Mouse (Mus musculus) G1E-ER4 (cell line): ENCODE data around the gene Itgb5. TPM values are rescaled to one million over a fixed set of nuclear protein-coding genes. Genes with fewer than 3 reads are reported as not detected.

Experiments used
- GATA1 ChIP-seq: IDR thresholded peaks from one replicate; pipeline ENCODE4 v1.8.0; 2012; ENCODE audit warnings: low read length, inconsistent platforms
- polyA plus RNA-seq: library from polyadenylated mRNA; stranded (reverse); fragments of >175 nt; gene quantifications from 2 replicates; pipeline ENCODE4 v1.2.3, GENCODE M21; 2012

Gene Itgb5
- polyA plus RNA-seq, 1 experiment, result 0.27 TPM

DNA sequence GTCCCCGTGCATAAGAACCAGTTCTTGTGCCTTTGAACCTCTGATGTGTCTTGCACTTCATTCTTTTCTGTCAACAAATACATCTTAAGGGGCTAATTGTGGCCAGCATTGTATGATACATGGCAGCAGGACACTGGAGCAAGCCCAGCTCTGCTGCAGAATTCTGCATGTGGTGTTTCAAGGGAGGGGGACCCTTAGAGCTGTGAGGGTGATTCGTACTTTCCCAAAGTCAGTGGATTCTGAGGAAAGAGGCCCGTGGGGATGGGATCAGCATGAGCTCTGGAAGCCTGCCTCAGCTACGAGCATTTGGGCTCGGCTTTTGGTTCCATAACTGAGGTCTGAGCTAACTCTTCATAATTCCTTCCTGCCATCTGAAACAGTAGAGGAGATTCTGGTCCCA is 75.1 kb downstream of the Itgb5 start:
- TF ChIP-seq GATA1, result no peak

DNA sequence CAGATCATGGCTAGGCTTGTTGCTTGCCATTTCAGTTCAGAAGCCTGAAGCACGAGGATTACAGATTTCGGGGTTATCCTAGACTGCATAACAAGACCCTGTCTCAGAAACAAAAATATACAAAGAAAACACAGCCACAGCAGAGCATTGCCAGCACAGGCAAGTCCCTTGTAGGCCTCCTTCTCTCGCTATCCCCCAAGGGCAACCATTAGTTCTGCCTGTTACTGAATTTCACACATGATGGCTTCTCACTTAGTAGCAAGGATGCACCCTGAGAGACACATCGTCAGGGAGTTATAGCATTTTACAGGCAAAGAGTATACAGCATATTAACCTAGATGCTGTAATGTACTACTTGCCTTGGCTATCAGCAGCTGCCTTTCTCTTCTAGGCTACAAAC is 78.8 kb downstream of the Itgb5 start:
- no peak for TF ChIP-seq GATA1

DNA sequence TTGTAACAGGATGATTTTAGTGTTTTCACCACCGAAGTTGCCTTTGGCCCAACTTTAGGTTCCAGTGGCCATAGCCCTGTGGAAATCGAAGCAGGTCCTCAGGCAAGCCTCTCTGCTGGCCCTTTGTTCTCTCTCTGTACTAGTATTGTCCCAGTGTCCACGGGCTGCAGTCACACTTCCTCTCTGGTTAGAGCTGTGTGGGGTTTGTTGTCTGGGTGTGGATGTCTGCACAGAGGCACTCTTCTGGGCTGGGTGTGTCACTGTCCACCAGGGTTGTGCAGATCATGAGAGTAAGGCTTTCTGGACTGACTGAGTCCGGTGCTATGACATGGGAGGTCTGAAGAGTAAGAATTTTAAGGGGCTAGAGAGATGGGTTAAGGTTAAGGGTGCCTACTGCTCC is 85.5 kb downstream of the Itgb5 start:
- no peak for TF ChIP-seq GATA1

DNA sequence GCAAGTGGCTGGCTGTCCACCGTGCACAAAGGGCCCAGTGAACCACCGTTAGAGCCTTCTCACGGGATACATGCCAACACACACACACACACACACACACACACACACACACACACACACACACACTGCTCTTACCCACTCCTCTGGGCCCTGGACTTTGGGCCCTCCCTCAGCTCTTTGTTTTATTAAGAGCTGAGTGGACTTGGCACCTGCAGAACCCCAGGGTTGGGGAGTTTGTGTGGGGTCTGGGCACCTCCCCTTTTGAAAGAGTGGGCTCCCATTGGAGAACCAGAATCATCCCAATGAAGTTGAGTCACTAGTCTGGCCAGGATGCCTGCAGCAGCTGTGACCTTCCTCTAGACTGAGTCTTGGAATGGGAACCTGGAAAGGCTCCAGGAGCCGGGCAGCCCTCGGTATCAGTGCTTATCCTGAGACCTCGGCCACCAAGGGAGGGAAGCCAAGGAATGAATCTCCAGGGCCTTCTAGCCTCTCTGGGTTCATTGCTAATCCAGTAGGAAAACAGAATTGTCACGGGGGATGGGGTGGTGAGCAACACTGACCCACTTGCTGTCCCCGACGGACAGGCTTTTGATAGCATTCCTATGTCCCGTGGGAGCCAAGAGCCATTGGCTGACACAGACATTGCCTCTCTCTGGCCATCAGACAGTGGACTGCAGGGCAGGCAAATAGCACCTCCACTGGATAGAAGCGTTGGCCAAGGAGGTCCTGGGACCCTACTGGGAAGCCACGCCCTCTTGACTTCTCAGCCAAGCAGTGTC is 87.2 kb downstream of the Itgb5 start:
- no peak for TF ChIP-seq GATA1

DNA sequence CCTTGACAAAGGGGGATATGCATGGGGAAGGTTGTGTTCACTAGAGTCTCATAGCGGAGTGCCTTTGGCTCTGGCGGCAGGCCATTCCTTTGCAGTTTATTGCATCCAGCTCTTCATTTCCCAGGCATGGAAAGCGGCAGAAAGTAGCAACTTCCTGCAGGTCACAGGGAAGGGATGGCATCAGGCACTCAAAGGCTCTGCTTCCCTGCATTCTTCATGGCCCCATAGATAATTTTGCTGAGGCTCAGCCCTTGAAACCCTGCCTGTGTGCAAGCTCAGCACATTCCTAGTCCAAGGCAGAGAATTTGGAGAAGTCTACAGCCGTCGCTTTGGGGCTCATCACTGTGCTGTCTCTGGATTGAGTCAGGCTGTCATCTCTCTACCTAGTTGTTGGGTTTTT is 87.9 kb downstream of the Itgb5 start:
- TF ChIP-seq GATA1, result no peak

DNA sequence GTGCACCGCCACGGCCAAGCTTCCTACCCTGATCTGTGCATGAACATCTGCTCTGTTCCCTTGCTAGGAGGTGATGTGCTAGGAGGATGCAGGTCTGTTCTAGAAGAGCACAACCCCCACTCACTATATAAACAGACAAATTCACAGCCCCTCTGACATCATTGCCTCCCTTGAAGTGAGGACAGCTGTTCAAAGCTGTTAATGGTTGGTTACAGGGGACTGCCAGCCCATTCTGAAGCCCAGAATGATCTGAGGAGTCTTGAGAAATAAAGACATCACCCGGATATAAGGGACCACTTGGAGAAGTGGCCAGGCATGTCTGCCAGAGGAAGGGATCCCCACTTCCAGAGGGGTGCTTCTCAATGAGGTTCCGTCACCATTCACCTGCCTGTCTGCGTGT is 88.5 kb downstream of the Itgb5 start:
- no peak for TF ChIP-seq GATA1

DNA sequence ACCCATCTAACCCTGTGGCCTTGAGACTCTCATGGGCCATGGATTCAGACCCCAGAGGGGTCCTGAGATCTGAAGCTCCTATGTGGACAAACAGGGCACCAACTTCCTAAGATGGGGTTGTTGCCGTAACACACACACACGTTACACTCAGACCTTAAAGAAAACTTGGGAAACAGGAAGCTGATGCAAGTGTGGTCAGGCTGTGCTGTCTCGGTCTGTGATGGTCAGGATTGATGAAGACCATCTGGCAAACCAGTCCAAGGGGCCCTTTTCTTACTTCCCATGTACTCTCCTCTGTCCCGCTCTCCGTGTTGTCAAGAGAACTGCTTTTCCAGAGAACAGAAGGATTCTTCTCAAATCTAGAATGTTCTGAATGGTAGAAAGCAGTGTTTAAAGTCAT is 92.0 kb downstream of the Itgb5 start:
- TF ChIP-seq GATA1, result no peak

DNA sequence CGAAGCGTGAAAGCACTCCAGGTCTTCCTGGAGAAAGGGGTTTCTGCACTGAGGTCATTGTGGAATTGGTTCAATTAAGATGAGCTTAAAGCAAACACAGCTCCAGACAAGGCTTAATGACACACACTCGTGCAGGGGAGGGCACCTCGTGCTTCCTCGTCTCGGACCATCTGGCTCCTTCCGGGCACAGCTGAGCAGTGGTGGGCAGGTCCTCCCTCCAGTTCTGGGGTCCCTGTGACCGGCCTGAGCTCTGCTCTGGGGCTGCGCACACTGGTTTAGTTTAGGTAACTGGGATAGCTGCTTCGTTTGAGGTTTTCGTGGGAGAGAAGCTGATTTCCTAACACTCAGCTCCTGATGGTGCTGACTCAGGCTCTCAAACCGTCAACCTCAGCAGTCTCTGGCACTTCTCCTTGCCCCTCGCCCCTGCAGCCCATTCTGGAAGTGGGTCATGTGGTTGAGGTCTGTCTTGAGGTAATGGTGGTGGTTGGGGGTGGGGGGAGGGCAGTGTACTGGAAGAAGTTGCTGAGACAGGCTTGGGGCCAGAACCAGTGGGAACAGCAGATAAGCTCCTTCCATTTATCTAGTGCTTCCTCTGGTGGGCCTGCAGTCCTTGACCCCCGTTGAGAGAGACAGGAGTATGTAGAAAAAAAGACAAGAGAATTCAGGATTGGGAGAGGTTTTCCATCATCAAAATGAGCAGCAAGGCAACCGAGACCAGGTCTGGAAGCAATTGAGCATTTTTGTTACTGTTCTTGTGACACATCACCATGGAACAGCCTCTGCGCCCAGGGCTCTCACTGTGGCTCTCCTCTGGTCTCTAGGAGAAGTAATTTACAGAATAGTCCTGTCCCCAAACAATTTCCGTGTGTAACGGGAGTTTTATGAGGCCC is 92.9 kb downstream of the Itgb5 start:
- no peak for TF ChIP-seq GATA1

DNA sequence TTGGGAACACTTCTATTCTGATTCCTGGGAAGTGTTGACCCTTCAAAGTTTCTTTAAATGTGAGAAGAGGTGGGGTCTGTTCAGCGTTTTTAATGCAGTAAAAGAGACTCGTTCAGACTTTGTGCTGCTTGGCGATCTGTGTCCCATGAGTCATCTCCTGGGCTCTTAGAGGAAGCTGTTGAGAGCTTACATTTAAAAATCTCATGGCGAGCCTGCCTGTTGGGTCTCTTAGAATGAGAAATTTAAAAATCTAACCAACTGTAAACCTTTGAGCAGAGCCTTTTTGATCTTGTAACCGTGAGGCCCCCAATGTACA is 93.5 kb downstream of the Itgb5 start:
- TF ChIP-seq GATA1, result no peak

DNA sequence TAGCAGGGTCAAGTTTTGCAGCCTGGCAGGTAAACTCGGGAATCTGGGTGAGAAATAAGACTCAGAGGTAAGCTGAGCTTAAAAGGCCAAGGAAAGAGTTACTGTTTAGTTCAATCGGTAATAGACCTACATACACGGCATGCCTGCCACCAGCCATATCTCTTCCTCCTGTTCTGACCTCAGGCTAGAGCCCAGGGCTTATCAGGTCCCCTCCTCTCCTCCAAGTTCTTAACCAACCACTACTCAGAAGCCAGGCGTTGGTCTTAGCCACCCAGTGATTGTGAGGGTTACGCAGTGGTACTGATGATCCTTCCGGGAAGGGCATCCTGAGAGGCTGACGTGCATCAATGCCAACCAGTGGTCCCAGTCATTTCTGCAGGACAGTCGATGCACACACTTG is 94.3 kb downstream of the Itgb5 start:
- no peak for TF ChIP-seq GATA1

DNA sequence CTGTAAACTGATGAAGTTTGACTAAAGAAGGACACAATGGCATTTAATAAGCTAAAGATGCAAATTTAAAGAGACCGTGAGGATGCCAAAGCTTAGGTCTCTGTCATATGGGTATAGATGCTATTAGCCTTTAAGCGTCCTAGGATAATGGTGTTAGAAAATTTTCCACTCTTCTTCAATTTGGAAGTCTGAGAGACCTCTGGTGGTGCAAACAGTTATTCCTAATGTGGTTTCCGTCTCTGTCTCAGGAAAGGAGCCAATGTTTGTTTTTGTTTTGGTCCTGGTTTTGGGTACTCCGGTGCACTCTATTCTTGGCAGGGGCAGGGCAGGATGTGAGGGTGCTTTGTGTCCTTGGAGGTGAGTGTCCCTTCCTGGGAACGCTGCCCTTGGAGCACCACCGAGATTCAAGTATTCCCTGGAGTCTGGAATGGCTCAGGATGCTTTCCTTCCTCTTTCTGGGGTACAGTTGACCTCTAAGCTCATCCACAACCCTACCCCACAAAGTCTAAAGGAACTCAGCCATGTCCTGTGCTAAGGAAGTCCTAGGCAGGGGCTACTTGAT is 97.9 kb downstream of the Itgb5 start:
- no peak for TF ChIP-seq GATA1

DNA sequence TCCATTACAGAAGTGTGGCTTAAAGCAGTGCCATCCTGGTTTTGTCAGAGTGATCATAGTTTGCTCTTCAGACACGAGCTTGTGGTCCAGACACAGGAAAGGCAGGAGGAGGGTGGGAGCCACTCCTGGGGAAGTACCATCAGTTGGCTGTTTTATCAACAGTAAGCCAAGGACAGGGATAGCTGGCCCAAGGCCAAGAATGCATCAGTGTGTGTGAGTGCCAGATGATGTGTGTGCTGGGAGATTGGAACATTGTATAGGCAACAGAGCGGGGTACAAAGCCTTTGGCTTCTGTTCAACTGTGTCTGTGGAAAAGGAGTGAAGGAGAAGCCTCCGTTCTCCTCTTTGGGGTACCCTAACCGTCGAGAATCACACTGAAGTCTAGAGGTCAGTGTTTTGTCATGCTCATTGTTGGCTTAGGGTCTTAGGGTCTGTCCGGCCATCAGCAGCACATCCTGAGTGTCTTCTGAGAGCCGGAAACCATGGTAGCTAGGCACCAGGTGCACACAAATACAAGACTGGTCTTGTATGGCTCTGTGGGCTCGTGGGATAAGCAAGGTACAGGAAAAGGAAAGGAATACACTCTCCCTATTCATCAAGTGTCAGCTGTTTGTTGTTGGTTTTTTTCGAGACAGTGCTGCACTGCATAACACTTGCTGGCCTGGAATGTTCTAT is 99.5 kb downstream of the Itgb5 start:
- no peak for TF ChIP-seq GATA1

DNA sequence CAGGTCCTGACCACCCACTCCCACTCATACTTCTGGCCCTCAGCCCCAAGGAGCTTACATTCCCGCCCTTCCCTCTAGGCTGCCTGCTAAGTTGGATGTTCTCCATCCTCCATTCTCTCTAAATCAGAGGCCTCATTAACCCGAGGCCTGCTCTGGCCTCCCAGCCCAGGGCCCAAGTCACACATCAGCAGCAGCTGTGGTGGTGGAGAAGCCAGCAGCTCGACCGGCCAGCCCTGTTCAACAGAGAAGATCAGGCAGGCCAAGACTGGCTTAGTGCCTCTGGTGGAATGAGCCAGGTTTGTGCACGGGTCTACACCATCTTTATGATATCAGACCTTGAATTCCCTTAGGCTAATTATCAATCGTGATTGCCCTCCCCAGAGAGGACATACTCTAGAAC is 101.3 kb downstream of the Itgb5 start:
- no peak for TF ChIP-seq GATA1

DNA sequence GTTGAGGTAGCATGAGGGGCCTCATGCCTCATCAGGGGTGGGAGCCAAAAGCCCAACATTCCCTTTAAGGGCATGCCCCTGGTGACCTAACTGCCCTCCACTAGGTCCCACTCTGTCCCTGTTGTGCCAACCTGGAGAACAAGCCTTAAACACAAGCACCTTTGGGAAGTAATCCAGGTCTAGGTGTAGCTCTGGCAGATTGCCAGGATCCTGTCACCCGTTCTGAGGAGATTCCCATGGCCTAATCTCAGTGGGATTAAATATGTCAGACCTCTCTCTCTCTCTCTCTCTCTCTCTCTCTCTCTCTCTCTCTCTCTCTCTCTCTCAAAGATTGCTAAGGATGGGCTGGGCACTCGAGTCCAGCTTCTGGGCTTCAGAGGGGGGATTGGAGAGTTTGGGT is 102.2 kb downstream of the Itgb5 start:
- no peak for TF ChIP-seq GATA1

DNA sequence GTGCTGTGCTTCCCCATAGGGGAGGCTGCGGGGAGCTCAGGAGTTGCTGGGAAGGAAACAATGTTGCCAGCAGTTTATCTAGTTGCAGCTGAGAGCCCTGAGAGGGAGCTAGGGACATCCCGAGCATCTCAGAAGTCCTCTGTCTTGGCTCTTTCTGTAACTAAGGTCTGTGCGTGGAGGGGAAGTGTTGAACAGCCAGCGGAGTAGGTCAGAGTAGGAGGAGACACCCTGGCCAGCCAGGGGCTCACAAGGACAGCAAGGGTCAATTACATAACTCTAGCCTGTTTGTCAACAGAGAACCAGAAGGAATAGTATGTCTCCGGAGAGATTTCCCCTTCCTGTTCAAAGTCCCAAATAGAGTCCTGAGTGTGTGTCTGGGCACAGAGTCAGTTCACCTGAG is 102.7 kb downstream of the Itgb5 start:
- no peak for TF ChIP-seq GATA1

DNA sequence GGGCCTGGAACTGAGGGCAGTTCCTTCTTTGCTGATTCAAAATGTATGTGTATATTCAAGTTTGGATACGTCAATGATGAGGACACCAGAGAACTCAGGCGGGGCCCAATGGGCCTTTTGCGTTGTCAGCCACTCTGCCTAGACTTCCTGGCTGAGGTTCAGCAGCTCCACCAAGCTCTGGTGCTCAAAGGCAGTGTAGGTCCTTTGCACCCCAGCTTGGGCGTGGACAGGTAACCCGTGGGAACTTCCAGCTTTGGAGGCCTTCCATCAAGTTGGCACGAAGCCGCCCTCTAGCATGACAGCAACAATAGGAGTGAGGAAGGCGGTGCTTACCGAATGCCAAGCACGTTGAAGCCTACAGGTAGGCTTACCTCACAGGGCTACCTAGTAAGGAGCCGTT is 103.9 kb downstream of the Itgb5 start:
- no peak for TF ChIP-seq GATA1

DNA sequence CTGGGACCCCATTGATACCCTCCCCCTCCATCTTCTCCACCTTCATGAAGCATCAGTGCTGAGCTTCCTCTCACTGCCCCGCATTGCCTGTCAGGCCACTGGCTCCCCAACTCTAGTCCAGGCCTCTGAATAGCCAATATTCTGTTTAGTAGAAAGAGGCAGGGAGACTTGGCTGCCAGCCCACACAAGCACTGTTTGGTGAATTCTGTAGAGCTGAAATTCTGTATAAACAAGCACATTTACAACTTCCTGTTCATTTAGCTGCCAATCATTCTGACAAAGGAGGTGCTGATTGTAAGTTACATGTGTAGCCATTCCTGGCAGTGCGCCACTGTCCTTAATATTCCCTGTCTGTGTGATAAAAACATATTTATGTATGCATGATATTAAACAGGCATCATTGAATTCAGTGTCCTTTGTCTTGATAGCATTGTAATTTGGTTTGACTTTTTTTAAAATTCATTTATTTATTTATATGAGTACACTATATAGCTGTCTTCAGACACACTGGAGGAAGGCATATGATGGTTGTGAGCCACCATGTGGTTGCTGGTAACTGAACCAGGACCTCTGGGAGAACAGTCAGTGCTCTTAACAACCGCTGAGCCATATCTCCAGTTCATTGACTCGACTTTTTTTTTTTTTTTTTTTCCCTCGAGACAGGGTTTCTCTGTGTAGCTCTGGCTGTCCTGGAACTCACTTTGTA is 105.4 kb downstream of the Itgb5 start:
- no peak for TF ChIP-seq GATA1
